Mouse (Mus musculus) intestine, embryonic 16.5 days (tissue): ENCODE results near the gene Cbs. TPM values are rescaled to one million over a fixed set of nuclear protein-coding genes. Genes with fewer than 3 reads are reported as not detected.

Source experiments
- ATAC-seq: fragments of 200-750 bp; cut with Nextera tagmentation; 2 replicates; pipeline ENCODE4 v1.8.0; 2017; ENCODE audit warnings: moderate TSS enrichment, moderate library complexity
- H3K27ac ChIP-seq: fragments of 300-500 bp; sonication (generic); 2 replicates; pipeline ENCODE4 v1.5.1; 2014; ENCODE audit warnings: mild to moderate bottlenecking, low read length
- H3K27me3 ChIP-seq: fragments of 300-500 bp; sonication (generic); replicated peaks from 2 replicates; pipeline ENCODE4 v1.6.1; 2014; ENCODE audit warnings: low read length, control low read depth, mixed read lengths; ENCODE audit not compliant: control insufficient read depth, insufficient read depth
- H3K36me3 ChIP-seq: fragments of 300-500 bp; sonication (generic); 2 replicates; pipeline ENCODE4 v1.6.1; 2014; ENCODE audit warnings: low read length, control low read depth; ENCODE audit not compliant: control insufficient read depth, insufficient read depth
- H3K4me1 ChIP-seq: fragments of 300-500 bp; sonication (generic); 2 replicates; pipeline ENCODE4 v1.6.1; 2014; ENCODE audit warnings: low read length, control low read depth, mixed read lengths; ENCODE audit not compliant: control insufficient read depth, insufficient read depth
- H3K4me2 ChIP-seq: fragments of 300-500 bp; sonication (generic); 2 replicates; pipeline ENCODE4 v1.6.1; 2014; ENCODE audit warnings: low read depth, low read length, control low read depth
- H3K4me3 ChIP-seq: fragments of 300-500 bp; sonication (generic); 2 replicates; pipeline ENCODE4 v1.5.1; 2014; ENCODE audit warnings: mild to moderate bottlenecking, low read length
- H3K9ac ChIP-seq: fragments of 300-500 bp; sonication (generic); 2 replicates; pipeline ENCODE4 v1.6.1; 2014; ENCODE audit warnings: low read depth, low read length
- H3K9me3 ChIP-seq: fragments of 300-500 bp; sonication (generic); 2 replicates; pipeline ENCODE4 v1.6.1; 2016; ENCODE audit warnings: low read length, control low read depth; ENCODE audit not compliant: control insufficient read depth
- WGBS: fragments of 180-500 bp; shearing (Covaris S2); extraction: QIAGEN DNeasy Blood & Tissue Kit; methylation state at CpG from one replicate; pipeline ENCODE4 v1.1.7; 2014; 5-methylcytosine and 5-hydroxymethylcytosine counted together
- polyA plus RNA-seq: library from polyadenylated mRNA; unstranded; fragments of >200 nt; fragmentation: Nextera tagmentation; extraction: Ambion mirVana; gene quantifications from 2 replicates; pipeline ENCODE4 v1.2.1, GENCODE M21; 2015

Cbs gene
- polyA plus RNA-seq, 1 experiment from 2014 or later: 12.2 TPM

DNA sequence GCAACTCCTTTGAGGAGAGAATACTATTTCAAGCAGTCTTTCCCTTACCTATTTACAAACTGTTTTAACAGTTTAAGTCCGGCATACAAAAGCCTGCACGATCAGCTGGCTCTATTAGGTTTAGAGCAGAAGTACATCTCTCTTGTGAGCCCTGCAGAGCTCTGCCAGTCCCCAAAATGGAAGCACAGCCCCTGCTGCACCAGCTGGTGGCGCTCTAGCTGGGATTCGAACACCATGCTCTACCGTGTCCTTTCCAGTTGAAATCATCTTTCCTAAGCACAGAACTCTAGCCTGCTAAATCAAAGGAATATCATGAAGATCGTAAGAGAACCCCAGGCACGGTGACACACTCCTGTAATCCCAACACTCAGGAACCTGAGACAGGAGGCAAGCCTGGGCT, 30.6 kb downstream of the Cbs start:
- H3K27me3 ChIP-seq: no peaks in the 10 kb centered on the region
- no peak for ATAC-seq
- H3K4me2 ChIP-seq: no peak overlapping the region
- H3K9me3 ChIP-seq: no peaks in the 10 kb centered on the region
- no peak overlapping the region for H3K4me3 ChIP-seq
- WGBS: 86% methylated on average over 7 of the region's 7 CpGs
- no peak overlapping the region for H3K9ac ChIP-seq
- no peak overlapping the region for H3K27ac ChIP-seq
- no peaks in the 10 kb centered on the region for H3K4me1 ChIP-seq
- H3K36me3 ChIP-seq: peaks cover 4% of the 10 kb centered on the region

DNA sequence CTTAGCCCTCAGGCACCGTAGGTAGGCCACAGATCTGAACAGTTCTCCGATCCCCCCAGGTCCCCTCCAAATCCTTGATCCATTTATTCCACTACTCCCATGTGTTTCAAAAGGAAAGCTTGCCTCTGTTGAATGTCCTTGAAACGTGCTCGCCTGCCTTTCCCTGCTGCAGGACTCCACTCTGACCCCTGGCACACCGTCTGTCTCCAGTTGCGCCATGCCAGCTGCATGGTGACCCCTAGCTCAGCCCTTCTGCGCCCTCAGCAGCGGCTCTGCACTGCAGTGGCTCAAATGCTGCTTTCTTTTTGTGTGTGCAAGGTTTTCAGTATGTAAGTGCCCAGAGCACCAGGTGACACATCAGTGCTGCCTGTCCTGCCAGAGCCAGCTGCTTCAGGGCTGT, 38.4 kb downstream of the Cbs start:
- no peak overlapping the region for H3K4me3 ChIP-seq
- H3K27me3 ChIP-seq: no peaks in the 10 kb centered on the region
- H3K4me1 ChIP-seq: no peaks in the 10 kb centered on the region
- no peak overlapping the region for H3K9ac ChIP-seq
- no peaks in the 10 kb centered on the region for H3K9me3 ChIP-seq
- H3K27ac ChIP-seq: no peak overlapping the region
- no peak for ATAC-seq
- 89% methylated on average over 8 of the region's 8 CpGs for WGBS
- H3K4me2 ChIP-seq: no peak overlapping the region
- H3K36me3 ChIP-seq: 0 out of 2 replicates have a peak, but pooled peaks cover 3% of the 10 kb centered on the region

DNA sequence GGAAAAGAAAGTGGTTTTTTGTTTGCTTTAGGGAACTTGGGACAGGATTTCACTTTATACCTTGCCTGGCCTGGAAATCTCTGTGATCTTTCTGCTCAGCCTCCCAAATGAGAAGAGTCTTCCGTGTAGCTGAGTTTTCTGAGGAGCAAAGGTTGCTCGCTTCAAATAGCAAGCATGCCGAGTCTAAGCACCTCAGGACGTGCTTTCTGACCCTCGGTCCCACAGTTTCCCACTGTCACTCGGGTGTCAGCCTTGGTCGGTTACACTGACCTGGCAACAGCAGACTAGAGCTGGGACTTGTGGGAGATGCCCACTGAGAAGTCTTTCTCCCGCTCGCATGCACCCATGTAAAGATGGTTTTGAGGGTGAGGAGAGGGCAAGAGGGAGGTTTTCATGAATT, 39.1 kb downstream of the Cbs start:
- H3K9ac ChIP-seq: no peak overlapping the region
- H3K27me3 ChIP-seq: no peaks in the 10 kb centered on the region
- H3K4me2 ChIP-seq: no peak overlapping the region
- no peaks in the 10 kb centered on the region for H3K9me3 ChIP-seq
- no peak overlapping the region for H3K27ac ChIP-seq
- WGBS: 90% methylated on average over 9 of the region's 9 CpGs
- H3K36me3 ChIP-seq: 0 out of 2 replicates have a peak, but pooled peaks cover 3% of the 10 kb centered on the region
- no peaks in the 10 kb centered on the region for H3K4me1 ChIP-seq
- no peak for ATAC-seq
- no peak overlapping the region for H3K4me3 ChIP-seq

DNA sequence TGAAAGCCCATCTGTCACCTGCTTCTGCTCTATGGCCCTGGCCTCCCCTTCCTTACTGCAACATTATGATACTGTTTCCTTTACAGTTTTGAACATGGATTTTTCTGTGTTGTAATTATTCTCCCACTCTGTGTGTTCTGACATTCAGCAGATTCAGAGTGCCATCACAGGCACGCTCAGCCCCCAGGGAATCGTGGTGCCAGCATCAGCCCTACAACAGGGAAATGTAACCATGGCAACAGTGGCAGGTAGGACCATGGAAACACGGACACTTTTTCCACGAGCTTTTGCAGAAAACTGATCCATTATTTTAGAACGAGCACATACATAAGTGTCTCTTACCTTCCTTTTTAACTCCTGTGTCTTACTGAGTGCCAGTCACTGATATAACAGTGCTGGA, 42.0 kb downstream of the Cbs start:
- ATAC-seq: no peak
- Histone ChIP-seq H3K9ac (no peak overlapping the region), H3K9me3 (no peaks in the 10 kb centered on the region), H3K4me2 (no peak overlapping the region), H3K27ac (no peak overlapping the region), H3K27me3 (no peaks in the 10 kb centered on the region), H3K36me3 (peaks cover 9% of the 10 kb centered on the region; the same call in 1 of the 2 replicates), H3K4me1 (no peaks in the 10 kb centered on the region), H3K4me3 (no peak overlapping the region)
- WGBS: 81% methylated on average over 5 of the region's 5 CpGs

DNA sequence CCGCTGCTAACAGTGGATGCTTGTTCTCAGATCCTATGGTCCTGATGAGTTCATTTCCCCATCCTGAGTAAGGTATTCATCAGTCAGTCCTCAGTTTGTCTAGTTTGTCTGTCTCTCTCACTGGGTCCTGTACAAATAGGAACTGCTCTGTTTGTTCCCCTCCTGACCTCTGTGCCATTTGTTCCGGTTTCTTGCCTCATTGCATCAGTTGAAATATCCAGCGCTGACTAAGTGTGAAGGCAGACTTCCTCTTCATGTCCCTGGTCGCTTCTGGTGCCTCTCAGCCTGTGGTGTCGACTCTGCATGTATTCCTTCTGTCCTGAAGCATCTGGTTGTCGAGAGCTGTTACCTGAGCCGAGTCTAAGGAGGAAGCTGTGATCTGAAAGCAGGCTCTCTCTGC, 42.4 kb downstream of the Cbs start:
- H3K36me3 ChIP-seq: peaks cover 9% of the 10 kb centered on the region; the same call in 1 of the 2 replicates
- no peaks in the 10 kb centered on the region for H3K9me3 ChIP-seq
- H3K27me3 ChIP-seq: no peaks in the 10 kb centered on the region
- no peak overlapping the region for H3K4me3 ChIP-seq
- H3K4me1 ChIP-seq: no peaks in the 10 kb centered on the region
- no peak for ATAC-seq
- no peak overlapping the region for H3K4me2 ChIP-seq
- WGBS: 78% methylated on average over 7 of the region's 7 CpGs
- no peak overlapping the region for H3K27ac ChIP-seq
- H3K9ac ChIP-seq: no peak overlapping the region

DNA sequence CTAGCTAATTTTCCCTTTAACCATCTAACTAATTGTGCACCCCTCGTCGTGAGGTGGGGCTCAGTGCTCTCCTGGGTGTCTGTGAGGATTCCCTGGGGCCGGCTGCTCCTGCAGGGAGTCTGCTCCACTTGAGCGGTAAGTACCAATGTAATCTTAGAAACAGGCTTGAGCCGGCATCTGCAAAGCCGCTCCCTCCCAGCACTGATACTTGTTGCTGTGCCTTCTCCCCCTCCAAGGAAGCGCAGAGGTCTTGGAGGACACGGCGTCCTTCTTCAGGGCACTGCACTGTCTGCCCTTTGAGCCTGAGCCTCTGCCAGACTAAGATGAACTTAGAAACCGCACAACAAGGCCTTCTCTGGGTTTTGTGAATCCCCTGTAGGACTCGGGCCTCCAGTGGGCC, 46.2 kb downstream of the Cbs start:
- H3K27ac ChIP-seq: no peak overlapping the region
- no peak overlapping the region for H3K9ac ChIP-seq
- 89% methylated on average over 11 of the region's 11 CpGs for WGBS
- no peaks in the 10 kb centered on the region for H3K4me1 ChIP-seq
- no peaks in the 10 kb centered on the region for H3K27me3 ChIP-seq
- H3K4me2 ChIP-seq: no peak overlapping the region
- H3K4me3 ChIP-seq: no peak overlapping the region
- no peak for ATAC-seq
- no peaks in the 10 kb centered on the region for H3K9me3 ChIP-seq
- H3K36me3 ChIP-seq: peaks cover 16% of the 10 kb centered on the region

DNA sequence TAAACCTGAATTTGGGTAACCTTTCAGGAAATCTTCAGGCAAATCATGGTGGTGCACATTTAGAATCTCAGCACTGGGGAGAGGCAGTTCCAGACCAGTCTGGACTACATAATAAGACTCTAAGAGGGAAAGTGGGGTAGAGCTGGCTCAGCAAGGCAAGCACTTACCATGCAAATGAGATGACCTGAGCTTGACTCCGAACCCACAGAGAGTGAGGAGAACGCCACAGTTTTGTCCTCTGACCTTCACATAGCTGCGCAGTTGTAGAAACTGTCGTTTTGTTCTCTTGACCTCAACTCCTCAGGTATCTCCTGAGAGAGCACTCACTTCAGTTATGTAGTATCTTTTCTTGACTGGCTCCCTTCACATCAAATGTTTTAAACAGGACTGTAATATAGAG, 48.3 kb downstream of the Cbs start:
- Histone ChIP-seq H3K27ac (no peak overlapping the region), H3K9me3 (no peaks in the 10 kb centered on the region), H3K27me3 (no peaks in the 10 kb centered on the region), H3K9ac (no peak overlapping the region), H3K4me1 (no peaks in the 10 kb centered on the region), H3K4me2 (no peak overlapping the region), H3K36me3 (peaks cover 19% of the 10 kb centered on the region), H3K4me3 (no peak overlapping the region)
- WGBS: 80% methylated on average over 4 of the region's 4 CpGs
- ATAC-seq: no peak

DNA sequence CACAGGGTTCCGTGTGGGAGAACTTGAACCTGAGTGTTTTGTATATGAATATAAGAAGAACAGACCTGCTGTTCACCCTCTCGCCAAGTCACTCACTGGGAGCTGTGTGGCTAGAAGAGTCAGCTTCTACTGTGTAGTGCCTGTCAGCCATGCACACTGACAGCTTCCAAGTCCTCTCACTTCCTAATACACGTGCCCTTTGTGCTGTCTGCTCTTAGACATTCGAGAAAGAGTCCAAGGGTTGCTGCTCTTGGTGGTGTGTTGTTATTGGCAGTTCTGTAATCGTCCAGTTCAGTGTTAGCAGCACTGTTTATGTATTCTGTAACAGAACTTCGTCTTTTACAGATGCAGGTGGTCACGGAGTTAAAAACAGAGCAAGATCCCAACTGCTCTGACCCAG, 48.9 kb downstream of the Cbs start:
- no peaks in the 10 kb centered on the region for H3K9me3 ChIP-seq
- no peaks in the 10 kb centered on the region for H3K27me3 ChIP-seq
- no peak overlapping the region for H3K9ac ChIP-seq
- no peaks in the 10 kb centered on the region for H3K4me1 ChIP-seq
- peak overlapping the region; percentile 30 for H3K27ac ChIP-seq
- H3K4me2 ChIP-seq: no peak overlapping the region
- WGBS: 61% methylated on average over 7 of the region's 7 CpGs
- peaks cover 19% of the 10 kb centered on the region for H3K36me3 ChIP-seq
- peak; percentile 75 for ATAC-seq
- H3K4me3 ChIP-seq: no peak overlapping the region

DNA sequence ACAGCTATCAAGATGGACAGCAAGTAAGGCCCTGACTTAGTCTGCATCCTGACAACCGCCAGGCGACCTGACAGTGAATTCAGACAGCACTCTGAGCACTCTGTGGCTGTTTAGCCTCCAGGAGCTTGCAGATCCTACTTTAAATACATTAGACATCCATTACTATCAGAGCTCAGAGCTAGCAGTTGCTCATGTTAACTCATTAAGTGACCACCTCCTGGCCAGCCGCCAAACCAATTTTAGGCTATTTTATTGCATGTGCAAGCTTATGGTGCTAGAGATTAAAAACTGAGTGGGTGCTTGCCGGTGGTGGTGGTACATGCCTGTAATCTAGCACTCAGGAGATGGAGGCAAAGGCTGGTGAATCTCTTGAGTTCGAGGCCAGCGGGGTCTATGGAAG, 53.3 kb downstream of the Cbs start:
- no peaks in the 10 kb centered on the region for H3K9me3 ChIP-seq
- H3K4me2 ChIP-seq: no peak overlapping the region
- 0 out of 2 replicates have a peak, but pooled peaks cover 5% of the 10 kb centered on the region for H3K4me1 ChIP-seq
- no peak overlapping the region for H3K27ac ChIP-seq
- no peak overlapping the region for H3K9ac ChIP-seq
- WGBS: 81% methylated on average over 6 of the region's 6 CpGs
- H3K36me3 ChIP-seq: peaks cover 6% of the 10 kb centered on the region; the same call in 1 of the 2 replicates
- H3K27me3 ChIP-seq: no peaks in the 10 kb centered on the region
- ATAC-seq: no peak
- no peak overlapping the region for H3K4me3 ChIP-seq

DNA sequence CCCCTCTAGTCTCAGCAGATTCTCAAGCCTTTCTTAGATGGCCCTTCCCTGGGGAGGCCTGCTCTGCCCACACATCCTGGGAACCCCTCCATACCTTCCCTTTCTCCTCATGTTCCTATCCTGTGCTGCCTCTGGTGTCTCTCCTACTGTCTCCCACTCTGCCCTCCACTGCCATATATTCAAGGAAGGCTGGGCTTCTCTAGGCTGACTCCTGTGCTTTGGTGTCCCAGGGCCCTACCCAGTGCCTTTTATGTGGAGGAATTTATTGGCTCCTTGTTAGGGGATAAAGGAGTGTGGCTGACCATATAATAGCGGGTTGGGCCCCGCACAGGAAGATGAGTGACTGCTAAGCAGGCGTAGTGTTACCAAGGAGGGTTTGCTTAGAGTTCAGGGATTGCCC, 53.9 kb downstream of the Cbs start:
- H3K9ac ChIP-seq: no peak overlapping the region
- WGBS: 40% methylated on average over 3 of the region's 3 CpGs
- H3K27ac ChIP-seq: no peak overlapping the region

More for the DNA sequence above, 53.9 kb downstream of the Cbs start:
- H3K4me2 ChIP-seq: no peak overlapping the region
- no peaks in the 10 kb centered on the region for H3K9me3 ChIP-seq
- ATAC-seq: no peak
- no peak overlapping the region for H3K4me3 ChIP-seq
- H3K4me1 ChIP-seq: 0 out of 2 replicates have a peak, but pooled peaks cover 5% of the 10 kb centered on the region
- no peaks in the 10 kb centered on the region for H3K27me3 ChIP-seq
- peaks cover 6% of the 10 kb centered on the region; the same call in 1 of the 2 replicates for H3K36me3 ChIP-seq
